Mouse (Mus musculus) fat pad, adult 2 months (tissue): ENCODE measurements around the gene Lsm7.

Experiments
- DNase-seq: peaks from one replicate; pipeline ENCODE4 v3.0.0-alpha.2; 2011; ENCODE audit warnings: low read depth, low spot score; ENCODE audit errors: extremely low read depth

Gene Lsm7

GRCm38 (mm10) chr10:80876594-80876993, 21.6 kb upstream of the Lsm7 start:
- DNase-seq = no peak

DNA sequence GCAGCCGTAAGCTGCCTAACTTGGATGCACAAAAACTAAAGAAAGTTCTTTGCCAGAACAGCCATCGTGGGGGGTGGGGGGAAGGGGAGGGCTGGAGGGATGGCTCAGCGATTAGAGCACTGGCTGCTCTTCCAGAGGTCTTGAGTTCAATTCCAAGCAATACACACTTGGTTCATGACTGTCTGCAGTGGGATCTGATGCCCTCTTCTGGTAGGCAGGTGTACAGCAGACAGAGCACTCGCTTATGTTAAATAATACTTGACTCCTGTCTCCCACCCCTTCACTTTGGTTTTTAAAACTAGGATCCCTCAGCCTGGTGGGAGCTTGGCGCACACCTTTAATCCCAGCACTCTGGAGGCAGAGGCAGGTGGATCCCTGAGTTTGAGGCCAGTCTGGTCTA, 21.0 kb upstream of the Lsm7 start:
- DNase-seq = no peak

- no peak for DNase-seq
Observed at GRCm38 (mm10) chr10:80874035-80874434, 19.0 kb upstream of the Lsm7 start.

DNA sequence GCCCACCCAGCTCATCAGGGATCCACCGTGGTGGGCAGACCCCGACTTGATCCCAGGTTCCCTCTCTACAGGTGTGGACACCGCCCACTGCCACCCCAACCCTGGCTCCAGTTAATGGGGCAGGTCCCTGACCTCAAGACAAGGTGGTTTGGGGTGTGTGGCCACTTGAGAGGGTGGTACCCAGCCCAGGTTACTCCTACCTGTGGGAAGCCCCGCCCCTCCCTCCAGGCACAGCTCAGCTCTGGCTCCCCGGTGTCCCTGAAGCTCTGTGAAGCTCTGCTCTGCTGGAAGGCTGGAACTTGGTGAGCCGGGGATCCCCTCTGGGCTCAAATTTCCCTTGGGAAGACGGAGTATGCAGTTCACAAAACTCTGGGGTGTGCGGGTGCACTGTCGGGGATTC, 16.6 kb upstream of the Lsm7 start, which contains the start of gene Tmprss9:
Gene Tmprss9 (plus strand): TSS at position 268 of the 400 bp plus-strand sequence.
- DNase-seq = no peak

DNA sequence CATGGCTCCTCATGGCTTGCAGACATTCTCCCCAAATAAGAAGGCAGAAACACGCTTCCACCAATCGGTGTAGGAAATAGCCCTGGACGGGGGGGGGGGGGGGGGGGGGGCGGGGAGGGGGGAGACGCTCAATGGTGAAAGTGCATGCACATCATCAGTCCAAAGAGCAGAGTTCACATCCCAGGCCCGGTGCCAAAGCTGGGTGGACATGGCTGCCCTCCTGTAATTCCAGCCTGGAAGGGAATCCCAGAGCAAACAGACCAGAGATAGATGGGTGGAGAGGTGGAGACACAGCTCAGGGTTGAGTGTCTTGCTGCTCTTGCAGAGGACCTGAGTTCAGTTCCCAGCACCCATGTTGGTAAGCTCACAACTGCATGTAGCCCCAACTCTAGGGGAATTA, 16.0 kb upstream of the Lsm7 start:
- no peak for DNase-seq

DNA sequence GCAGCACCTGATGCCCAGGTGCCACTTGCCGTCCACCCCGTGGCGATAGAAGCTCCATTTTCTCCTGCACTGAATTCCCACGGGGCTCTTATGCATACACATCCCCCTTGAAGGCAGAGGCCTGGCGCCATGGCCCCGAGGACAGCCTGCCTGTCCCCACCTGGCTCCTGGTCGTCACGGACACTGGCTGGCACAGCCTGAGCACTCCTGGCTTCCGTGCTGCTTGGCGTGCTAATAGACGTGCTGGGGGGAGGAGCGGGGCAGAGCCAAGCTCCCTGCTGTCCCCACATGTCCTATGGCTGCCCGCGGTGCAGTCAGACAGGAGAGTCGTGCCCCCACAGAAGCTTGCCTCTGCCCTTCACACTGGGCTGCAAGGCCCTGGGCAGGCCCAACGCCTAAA, 9.4 kb upstream of the Lsm7 start:
- DNase-seq = no peak

DNA sequence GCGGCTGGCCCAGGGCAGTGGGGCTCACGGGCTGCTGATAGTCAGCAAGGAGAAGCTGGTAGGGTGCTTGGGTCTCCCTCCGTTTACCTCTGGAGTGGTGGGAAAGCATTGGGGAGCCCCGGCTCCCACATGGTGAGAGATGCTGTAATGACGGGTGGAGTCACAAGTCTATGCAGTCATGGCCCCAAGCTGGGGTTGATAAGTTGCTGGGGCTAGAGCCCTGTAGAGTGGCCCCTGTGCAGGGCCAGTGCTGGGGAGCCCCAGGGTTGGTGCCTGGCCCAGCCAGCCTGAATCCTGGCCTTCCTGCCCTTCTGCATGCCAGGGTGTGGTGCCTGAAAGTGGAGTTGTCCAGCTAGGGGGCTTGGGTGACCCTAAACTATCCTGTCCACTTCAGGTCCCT, 7.3 kb upstream of the Lsm7 start:
- no peak for DNase-seq

DNA sequence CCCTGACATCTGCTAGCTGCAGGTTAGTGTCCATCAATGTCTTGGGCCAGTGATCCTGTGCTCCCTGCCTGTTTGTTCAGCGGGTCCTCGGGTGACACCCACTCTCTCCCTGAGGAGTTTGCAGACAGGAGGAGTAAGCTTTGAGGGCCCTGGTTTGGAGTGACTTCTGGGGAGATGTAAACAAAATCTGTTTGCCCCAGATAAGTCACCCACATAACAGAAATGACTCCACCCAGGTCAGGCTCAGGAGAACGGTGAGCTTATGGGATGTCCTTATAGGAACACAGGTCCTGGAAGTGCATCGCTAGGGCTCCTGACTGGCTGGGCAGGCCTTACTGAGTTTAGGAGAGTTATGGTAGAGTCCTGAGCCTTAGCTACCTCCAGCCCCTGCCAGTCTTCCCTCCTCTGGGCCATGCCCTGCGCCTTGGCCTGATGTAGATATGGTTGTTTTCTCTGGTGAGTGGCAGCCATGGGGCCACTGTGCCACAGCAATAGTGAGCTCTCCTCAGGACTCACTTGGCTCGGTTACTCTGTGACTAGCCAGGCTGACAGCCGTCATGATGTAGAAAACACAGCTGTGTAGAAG, 3.4 kb upstream of the Lsm7 start:
- no peak for DNase-seq

- no peak for DNase-seq
Observed at GRCm38 (mm10) chr10:80857848-80858247, 2.8 kb upstream of the Lsm7 start.

- DNase-seq = no peak
Observed at GRCm38 (mm10) chr10:80857386-80857785, 2.4 kb upstream of the Lsm7 start.

- no peak for DNase-seq
Observed at GRCm38 (mm10) chr10:80856908-80857307, 1.9 kb upstream of the Lsm7 start.

DNA sequence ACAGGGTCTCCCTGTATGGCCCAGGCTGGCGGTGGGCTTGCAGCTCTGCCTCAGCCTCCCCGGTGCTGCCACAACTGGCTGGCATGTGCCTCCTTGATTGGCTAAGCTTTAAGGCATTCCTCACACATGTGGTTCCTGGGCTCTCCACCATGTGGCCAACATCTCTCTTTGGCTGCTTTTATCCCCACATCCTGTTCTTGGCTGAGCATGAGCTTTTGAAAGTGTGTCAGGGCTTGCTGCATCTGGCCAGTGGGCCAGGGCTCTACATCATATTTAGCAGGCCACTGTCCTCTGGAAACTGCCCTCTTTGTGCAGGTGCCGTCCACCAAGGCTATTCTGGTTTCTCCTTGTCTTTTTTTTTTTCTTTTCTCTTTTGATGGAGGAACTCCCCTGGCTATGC, 1.3 kb upstream of the Lsm7 start:
- DNase-seq = no peak

DNA sequence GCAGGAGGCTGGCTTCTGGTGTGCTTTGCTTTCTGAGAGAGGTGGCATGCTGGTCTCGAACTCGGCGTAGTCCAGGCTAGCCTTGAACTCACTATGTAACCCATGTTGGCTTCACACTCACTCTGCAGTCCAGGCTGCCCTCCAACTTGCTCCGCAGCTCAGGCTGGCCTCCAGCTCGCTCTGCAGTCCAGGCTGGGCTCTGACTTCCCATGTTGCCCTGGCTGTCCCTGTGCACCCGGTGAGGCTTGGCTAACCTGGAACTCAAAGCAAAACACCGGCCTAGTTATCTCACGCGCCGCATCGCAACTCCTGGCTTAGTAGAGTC, 702 bp upstream of the Lsm7 start:
- no peak for DNase-seq

DNA sequence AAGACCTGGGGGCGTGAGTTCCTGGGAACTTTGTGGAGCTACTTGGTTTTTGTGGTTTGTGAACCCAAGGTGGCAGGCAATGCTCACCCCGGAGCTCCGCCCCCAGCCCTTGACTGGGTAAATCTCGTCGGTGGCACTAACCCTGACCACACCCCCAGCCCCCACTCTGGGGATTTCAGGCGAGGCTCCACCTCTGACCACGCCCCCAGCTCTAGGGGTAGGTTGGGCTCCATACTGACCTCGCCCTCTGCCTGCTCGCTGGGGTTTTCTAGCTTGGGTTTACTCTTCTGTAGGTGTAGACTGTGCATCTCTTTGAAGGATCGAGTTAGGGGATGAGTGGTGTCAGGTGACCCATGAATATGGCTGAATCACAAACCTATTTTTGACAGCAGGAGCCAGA, 6.4 kb downstream of the Lsm7 start:
- no peak for DNase-seq

DNA sequence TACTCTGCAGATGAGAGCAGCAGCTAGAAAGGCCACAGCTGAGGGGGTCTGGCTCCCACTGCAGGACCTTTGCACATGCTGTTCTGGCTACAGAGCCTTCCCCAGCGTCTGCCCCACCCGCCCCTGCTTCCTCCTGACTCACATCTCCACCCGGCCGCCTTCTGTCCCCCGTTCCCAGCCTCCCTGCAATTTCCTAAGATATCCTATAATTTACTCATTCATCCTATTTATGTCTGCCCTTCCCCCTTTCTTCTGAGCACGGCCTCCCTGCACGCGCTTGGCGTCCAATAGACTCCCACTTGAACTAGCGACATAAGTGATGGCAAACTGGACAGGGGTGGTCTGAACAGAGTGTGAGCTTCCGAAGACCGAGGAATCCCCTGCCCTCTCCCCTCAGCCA, 9.3 kb downstream of the Lsm7 start:
- no peak for DNase-seq

DNA sequence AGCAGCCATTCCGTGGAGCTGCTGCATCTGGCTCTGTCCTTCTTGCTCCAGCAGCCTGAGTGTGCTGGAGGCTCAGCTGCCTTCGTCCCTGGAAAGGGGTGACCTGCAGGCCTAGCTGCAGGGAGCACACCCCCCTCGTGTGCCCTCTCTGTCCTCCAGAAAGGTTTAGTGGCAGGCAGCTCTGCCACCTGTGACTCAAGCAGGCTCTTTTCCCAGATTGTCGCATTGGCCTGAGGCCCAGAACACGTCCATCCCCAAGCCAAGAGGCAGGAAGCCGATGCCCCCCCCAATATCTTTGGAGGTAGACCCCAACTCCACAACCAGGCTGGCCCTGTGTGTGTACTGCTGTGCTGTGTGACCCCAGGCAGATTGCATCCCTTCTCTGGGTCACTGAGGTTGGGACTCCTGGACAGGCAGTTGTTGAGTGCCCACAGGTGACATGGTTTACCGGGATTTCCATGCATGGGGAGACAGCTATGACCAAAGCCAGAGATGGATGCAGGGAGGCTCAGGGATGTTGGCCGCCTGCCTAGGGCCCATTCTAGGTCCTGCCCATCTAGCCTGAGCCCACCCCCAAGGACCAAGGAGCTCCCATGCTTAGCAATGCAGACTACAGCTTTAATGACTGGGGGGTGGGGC, 9.8 kb downstream of the Lsm7 start:
- no peak for DNase-seq

DNA sequence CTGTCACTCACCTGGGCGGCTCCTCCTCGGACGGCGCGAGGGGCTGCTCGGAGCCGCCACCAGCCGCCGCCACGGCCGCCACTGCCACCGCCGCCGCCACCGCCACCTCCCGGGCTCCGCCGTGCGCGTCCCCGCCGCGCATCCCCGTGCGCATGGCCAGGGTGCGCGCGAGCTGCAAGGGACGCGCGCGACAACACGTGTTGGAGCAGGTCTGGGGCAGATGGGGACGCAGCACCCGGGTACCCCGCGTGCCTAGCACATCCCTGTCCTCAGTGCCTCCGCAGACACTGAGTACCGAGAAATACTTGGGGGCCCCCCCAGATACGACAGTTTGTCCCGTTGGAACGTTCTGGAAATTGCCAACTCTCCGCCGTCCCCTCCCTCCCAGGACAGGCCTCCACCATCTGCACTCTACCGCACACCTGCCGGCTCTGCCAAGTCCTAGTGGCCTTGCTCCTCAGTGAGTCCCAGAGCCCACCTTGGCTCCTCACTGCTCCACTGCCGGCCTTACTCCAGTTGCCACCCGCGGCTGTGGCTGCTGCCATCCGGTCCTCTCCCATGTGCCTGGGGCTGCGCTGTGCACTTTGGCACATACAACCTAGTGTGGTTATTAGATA, 11.0 kb downstream of the Lsm7 start, which contains the start of gene Lingo3:
Gene Lingo3 (minus strand): TSS at position 109 of the 617 bp plus-strand sequence.
- DNase-seq = no peak

GRCm38 (mm10) chr10:80843087-80843930, 11.7 kb downstream of the Lsm7 start:
- no peak for DNase-seq

GRCm38 (mm10) chr10:80842334-80842733, 12.7 kb downstream of the Lsm7 start:
- no peak for DNase-seq

DNA sequence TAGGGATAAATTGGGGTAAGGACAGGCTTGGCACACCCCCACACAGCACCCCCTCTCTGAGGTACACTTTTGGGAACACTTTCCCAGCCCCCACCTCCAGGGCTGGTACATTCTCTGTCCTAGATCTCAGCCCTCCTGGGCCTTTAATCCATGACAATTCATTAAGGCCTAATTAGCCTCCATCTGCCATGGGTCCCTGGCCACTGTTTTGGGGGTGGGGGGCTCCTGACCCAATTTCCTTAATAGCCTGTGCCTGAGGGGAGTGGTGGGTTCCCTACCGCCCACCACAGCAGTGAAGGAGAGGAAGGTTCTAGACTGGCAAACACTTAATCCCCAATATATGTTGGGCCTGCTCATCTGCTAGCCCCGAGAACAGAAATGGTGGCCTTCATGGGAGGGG, 13.3 kb downstream of the Lsm7 start:
- DNase-seq = no peak

DNA sequence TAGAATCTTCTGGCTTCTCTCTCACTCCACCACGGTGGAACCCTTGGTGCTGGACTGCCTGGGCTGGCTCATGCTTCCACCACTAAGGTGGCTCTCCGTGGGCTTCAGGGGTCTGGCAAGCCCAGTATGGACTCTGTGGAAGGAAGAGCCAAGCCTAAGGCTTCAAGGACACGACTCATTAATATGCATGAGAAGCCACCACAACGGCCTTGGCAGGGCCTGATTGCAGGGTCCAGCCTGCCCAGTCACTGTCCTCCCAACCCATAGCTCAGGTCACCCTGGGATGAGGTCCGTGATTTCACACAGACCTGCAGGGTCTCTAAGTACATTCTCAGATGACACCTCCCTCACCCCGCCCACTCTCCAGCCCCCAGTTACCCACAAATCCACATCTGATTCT, 15.2 kb downstream of the Lsm7 start:
- no peak for DNase-seq
